ENCODE assay signal across 10 mouse cellular contexts in genomic region chr9:97996349-97996748, GRCm38 (mm10). TPM values are rescaled to one million over a fixed set of nuclear protein-coding genes. Genes with fewer than 3 reads are reported as not detected.
DNase-seq lines count a peak whose midpoint lies in the region; ATAC-seq and TF ChIP-seq lines count a peak whose summit lies in the region.
"Had no signal": no experiment of that assay in that cellular context is flagged by ENCODE, and none has a peak within 500 bp of the region (broad histone marks: within the 10 kb centered on the region; RNA-seq: fewer than 3 reads in every experiment).

No protein-coding gene starts in this region.

- H3K27me3 ChIP-seq in kidney, adult 2 months (replicated peaks; ENCODE audit: control insufficient read depth, insufficient read depth, low read length): no peaks in the 10 kb centered on the region
- H3K27me3 ChIP-seq in liver, embryonic 12.5 days (replicated peaks): no peaks in the 10 kb centered on the region
- no peaks in the 10 kb centered on the region for H3K27me3 ChIP-seq in forebrain, embryonic 15.5 days
- H3K27me3 ChIP-seq: CH12.LX had no signal

- no peaks in the 10 kb centered on the region for H3K36me3 ChIP-seq in kidney, adult 2 months (ENCODE audit: control insufficient read depth, insufficient read depth, low read length)
- no peaks in the 10 kb centered on the region for H3K36me3 ChIP-seq in liver, embryonic 12.5 days
- no peaks in the 10 kb centered on the region for H3K36me3 ChIP-seq in forebrain, embryonic 15.5 days
- H3K36me3 ChIP-seq: limb, embryonic 10.5 days had no signal

- TF ChIP-seq POLR2A in kidney, adult 2 months (IDR thresholded peaks at IDR 0.05; ENCODE audit: low read depth, low read length): no peak

- H3K4me1 ChIP-seq in kidney, adult 2 months (ENCODE audit: control insufficient read depth, insufficient read depth, low read length): no peaks in the 10 kb centered on the region
- no peaks in the 10 kb centered on the region for H3K4me1 ChIP-seq in liver, embryonic 12.5 days
- H3K4me1 ChIP-seq in forebrain, embryonic 15.5 days: peaks cover 19% of the 10 kb centered on the region
- H3K4me1 ChIP-seq: limb, embryonic 10.5 days had no signal

- H3K4me2 ChIP-seq in liver, embryonic 12.5 days: no peak overlapping the region
- no peak overlapping the region for H3K4me2 ChIP-seq in forebrain, embryonic 15.5 days (replicated peaks)

- no peak overlapping the region for H3K27ac ChIP-seq in kidney, adult 2 months (ENCODE audit: insufficient read depth, low read depth, low read length)
- no peak overlapping the region for H3K27ac ChIP-seq in liver, embryonic 12.5 days
- no peak overlapping the region for H3K27ac ChIP-seq in forebrain, embryonic 15.5 days (replicated peaks)
- H3K27ac ChIP-seq: limb, embryonic 10.5 days had no signal

- DNase-seq in kidney, adult 2 months: peak; percentile 2
- DNase-seq in kidney, postnatal 4 days: no peak
- DNase-seq in right cerebral cortex, postnatal 14 days: peak; percentile 22
- no peak for DNase-seq in right cerebral cortex, adult 2 months (ENCODE audit: low spot score in 2 of 2)
- DNase-seq in ovary, postnatal 14 days (ENCODE audit: low spot score): peak; percentile 29

- H3K9ac ChIP-seq in liver, embryonic 12.5 days: no peak overlapping the region
- H3K9ac ChIP-seq in forebrain, embryonic 15.5 days (replicated peaks): no peak overlapping the region

- ATAC-seq in cerebellum, adult (ENCODE audit: insufficient number of reproducible peaks, low FRiP score, low TSS enrichment): peak; percentile 38; the same call in 1 of the 2 replicates
- no peak for ATAC-seq in liver, embryonic 12.5 days
- ATAC-seq in forebrain, embryonic 15.5 days (replicated peaks): no peak

- no peaks in the 10 kb centered on the region for H3K9me3 ChIP-seq in liver, embryonic 12.5 days (replicated peaks)
- H3K9me3 ChIP-seq in forebrain, embryonic 15.5 days: no peaks in the 10 kb centered on the region
- H3K9me3 ChIP-seq: limb, embryonic 10.5 days had no signal

- H3K4me3 ChIP-seq in kidney, adult 2 months (ENCODE audit: insufficient read depth, low read depth, low read length): no peak overlapping the region
- no peak overlapping the region for H3K4me3 ChIP-seq in liver, embryonic 12.5 days
- no peak overlapping the region for H3K4me3 ChIP-seq in forebrain, embryonic 15.5 days
- H3K4me3 ChIP-seq: limb, embryonic 10.5 days had no signal

- 68% methylated on average over 5 of the region's 5 CpGs for WGBS in kidney, adult 2 months
- WGBS in liver, embryonic 12.5 days (ENCODE audit: insufficient replicate concordance): 64% methylated on average over 5 of the region's 5 CpGs
- WGBS in forebrain, embryonic 15.5 days: 59% methylated on average over 5 of the region's 5 CpGs

- TF ChIP-seq CTCF in kidney, adult 2 months (conservative IDR thresholded peaks at IDR 0.05; ENCODE audit: insufficient read depth, insufficient read length, low read depth, low read length): no peak

RNA-seq across cellular contexts. Expression of gene Clstn2, which starts 36.6 kb away (rescaled TPM):
- 1.7 and 1.9 TPM in 2 replicates for polyA plus RNA-seq in kidney, adult 2 months (2012; rRNA removed)
- polyA plus RNA-seq in liver, embryonic 12.5 days (2016; fragmentation: Nextera tagmentation; extraction: Ambion mirVana): 0.54 and 0.55 TPM in 2 replicates
- 15.1 and 19.1 TPM in 2 replicates for polyA plus RNA-seq in forebrain, embryonic 15.5 days (2015; fragmentation: Nextera tagmentation; extraction: Ambion mirVana)

Comparison
In these comparisons a context has a peak if more than half of its experiments do, and no peak if none do; other contexts are left out.
1. DNase-seq: peak in kidney, adult 2 months (single experiment), right cerebral cortex, postnatal 14 days (single experiment) and ovary, postnatal 14 days (single experiment); none in kidney, postnatal 4 days (0 of 2) and right cerebral cortex, adult 2 months (0 of 2).